Mouse (Mus musculus): ENCODE measurements at regions not wholly inside any gene's neighbourhood (a gene's known extent, or its start where the extent isn't known, plus 50 kb on each side); places are given as distances from the start of the nearest gene placed in this dataset.

DNA sequence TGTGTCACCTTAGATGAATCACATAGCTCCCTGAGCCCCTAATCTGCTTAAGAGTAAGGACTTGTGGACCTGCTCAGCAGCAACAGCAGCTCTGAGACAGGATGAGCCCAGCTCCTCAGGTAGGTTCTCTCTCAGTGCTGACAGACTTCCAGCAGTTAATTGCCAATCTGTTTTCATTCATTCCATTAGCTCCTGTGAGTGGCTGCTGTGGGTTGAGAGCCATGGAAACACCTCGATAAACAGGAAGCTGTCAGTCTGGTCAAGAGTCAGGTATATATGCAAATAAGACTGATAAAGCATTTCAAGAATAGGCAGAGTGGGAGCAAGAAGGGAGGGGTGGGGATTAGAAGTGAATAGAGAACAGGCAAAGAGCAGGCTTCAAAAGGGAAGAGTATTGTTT lies 673.7 kb downstream of the Zfp706 start:
- POLR2A ChIA-PET, result interaction anchor here in 3 of 4 experiments (0.5 to 1.5 kb wide), 3 partner anchors 8 to 136 kb away, joined by 3 to 4 read pairs (median 3); no protein-coding TSS in a partner anchor
- CTCF ChIA-PET, result interaction anchor here in 1 of 4 experiments (0.6 kb wide), 1 partner anchor 189 kb away, joined by 6 read pairs; no protein-coding TSS in a partner anchor

DNA sequence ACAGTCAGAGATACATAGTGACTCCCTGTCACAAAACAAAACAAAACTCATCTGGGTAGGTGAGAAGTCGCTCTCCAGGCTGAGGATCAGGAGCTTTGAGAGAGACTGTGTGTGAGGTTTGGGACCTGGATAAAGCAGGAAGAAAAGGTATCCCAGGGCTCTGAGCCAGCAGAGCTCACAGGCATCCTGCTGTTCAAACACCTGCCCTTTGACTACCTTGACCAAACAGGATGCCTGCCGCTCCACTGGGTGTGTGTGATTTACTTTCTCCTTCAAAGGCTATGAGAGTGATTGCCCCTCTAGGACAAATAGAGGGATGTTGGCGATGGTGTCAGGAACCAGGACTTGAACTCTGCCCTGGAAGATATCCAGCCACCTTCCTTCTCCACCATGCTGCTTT lies 674.3 kb downstream of the Zfp706 start:
- POLR2A ChIA-PET, result interaction anchor here in 2 of 4 experiments (1.0 to 1.5 kb wide), 2 partner anchors 38 to 137 kb away, joined by 3 read pairs; no protein-coding TSS in a partner anchor

More for the DNA sequence above, 674.3 kb downstream of the Zfp706 start:
- CTCF ChIA-PET, result no interaction called here

Measured in embryonic stem cell, embryonic (primary cell).